Mouse (Mus musculus) embryonic fibroblast, embryonic 13.5 days (primary cell): ENCODE measurements around the gene Trmt44. TPM values are rescaled to one million over a fixed set of nuclear protein-coding genes. Genes with fewer than 3 reads are reported as not detected.

Experiments
- H3K27ac ChIP-seq: 2 replicates; pipeline ENCODE4 v1.5.1; 2012; ENCODE audit warnings: low read length, control low read depth, inconsistent platforms; ENCODE audit not compliant: insufficient read depth
- H3K4me1 ChIP-seq: 2 replicates; pipeline ENCODE4 v1.6.1; 2011; ENCODE audit warnings: low read length; ENCODE audit not compliant: control insufficient read depth, insufficient read depth
- H3K4me3 ChIP-seq: 2 replicates; pipeline ENCODE4 v1.5.1; 2011; ENCODE audit warnings: mild to moderate bottlenecking, control low read depth, low read length; ENCODE audit not compliant: insufficient read depth
- CTCF ChIP-seq: IDR thresholded peaks from 2 replicates; pipeline ENCODE4 v1.5.1; 2011; ENCODE audit warnings: mild to moderate bottlenecking, control low read depth, low read length, moderate library complexity, borderline replicate concordance; ENCODE audit not compliant: insufficient read depth
- POLR2A ChIP-seq: IDR thresholded peaks from 2 replicates; pipeline ENCODE4 v1.6.1; 2011; ENCODE audit warnings: low read depth, mild to moderate bottlenecking, control low read depth, low read length, moderate library complexity
- polyA plus RNA-seq: library from polyadenylated mRNA; stranded (reverse); fragments of >200 nt; gene quantifications from 2 replicates; pipeline ENCODE4 v1.2.4, GENCODE M21; 2011; ENCODE audit warnings: low read depth; ENCODE audit not compliant: missing spikeins, insufficient read length

The Trmt44 gene
- polyA plus RNA-seq: 5.5 and 5.6 TPM in 2 replicates

DNA sequence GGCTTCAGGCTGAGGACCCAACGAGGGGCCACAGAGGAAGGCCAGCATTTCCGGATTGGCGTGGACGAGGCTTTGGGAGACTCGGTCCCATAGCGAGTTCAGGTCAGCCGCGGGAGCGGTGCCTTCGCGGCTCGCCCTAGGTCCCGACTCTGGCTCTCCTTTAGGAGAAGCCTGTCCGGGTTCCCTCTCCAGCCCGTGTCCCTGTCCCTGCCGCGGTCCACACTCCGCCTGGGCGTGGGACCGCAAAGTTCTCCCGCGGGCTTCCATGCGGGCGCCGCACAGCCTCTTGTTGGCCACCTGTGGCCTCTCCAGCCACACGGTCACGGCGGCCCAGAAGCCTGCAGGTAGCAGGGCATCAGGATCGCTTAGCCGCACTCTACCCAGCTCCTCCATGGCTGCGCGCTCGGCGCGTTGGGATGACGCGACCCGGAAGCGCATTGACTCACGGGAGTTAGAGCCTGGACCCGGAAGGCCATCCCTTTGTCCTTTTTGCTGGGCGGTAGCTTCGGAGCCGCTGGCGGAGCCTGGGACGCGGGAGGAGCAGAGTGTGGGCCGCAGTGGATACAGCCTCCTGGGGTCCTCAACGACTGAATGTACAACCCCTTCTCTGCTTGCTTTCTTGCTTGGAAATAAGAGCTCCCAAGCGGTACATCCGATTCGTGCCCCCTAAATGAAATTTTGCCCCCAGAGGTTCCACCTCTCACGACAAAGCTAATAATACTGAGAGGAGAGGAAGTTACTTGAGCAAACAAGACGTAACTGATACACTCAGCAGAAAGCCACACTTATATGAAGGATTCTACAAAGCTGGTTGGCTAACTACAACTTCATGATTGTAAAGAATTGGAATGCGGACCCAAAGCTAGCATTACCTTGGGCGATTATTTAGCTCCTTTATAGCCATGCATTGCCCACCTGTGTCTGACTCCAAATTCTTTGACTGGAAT, at the start of gene Trmt44:
Trmt44 (minus strand) TSS at position 418 of the 947 bp plus-strand sequence.
- Histone ChIP-seq H3K4me3 (peak within 1 kb of the TSS; percentile 82), H3K27ac (peak within 1 kb of the TSS; percentile 56), H3K4me1 (0 out of 2 replicates have a peak, but pooled peaks cover 4% of the 10 kb centered on the region)
- TF ChIP-seq POLR2A: peak; percentile 89
- no peak for TF ChIP-seq CTCF

DNA sequence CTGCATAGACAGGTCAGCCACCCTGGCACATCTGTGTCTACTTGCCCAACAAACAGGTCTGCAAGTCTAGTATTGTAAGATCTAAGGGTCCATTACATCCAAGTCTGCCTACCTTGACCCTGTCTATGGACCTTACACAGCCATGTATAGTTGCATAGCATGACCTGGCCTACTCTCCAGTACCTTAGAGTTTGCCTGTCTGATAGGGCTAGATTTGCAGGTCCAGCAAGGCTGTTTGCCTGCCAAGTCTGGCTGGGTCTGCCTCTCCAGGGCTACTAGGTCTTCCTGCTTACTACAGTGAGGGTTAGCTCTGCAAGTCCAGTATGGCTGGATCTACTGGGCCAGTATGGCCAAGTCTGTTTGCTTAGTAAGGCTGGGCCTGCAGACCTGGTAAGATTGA, 49.0 kb upstream of the Trmt44 start:
- Histone ChIP-seq H3K4me3 (no peak overlapping the region), H3K4me1 (no peaks in the 10 kb centered on the region), H3K27ac (no peak overlapping the region)
- TF ChIP-seq CTCF: no peak
- TF ChIP-seq POLR2A: no peak

DNA sequence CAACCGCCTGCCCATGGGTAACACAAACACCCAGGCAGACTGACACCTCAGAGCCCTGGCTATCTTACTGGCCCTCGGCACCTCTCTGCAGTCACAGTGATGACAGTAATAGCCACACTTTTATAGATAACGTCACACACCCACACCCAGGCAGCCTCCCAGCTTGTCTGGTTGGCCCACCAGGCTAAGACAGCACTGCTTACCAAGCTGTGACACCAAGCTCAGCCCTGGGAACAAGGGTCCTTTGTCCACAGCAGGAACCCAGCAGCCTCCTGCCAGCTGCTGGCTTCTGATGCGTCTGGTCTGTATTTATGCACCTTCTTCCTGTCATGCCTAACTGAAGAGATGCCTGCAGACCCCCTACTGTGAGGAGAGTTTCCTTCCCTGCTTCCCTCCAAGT, 46.2 kb upstream of the Trmt44 start:
- Histone ChIP-seq H3K27ac (no peak overlapping the region), H3K4me1 (peaks cover 6% of the 10 kb centered on the region; the same call in 1 of the 2 replicates), H3K4me3 (no peak overlapping the region)
- TF ChIP-seq CTCF: no peak
- TF ChIP-seq POLR2A: no peak

GRCm38 (mm10) chr5:35616943-35617342, 42.1 kb upstream of the Trmt44 start:
- Histone ChIP-seq H3K4me1 (peaks cover 6% of the 10 kb centered on the region; the same call in 1 of the 2 replicates), H3K27ac (peak overlapping the region; percentile 63), H3K4me3 (no peak overlapping the region)
- TF ChIP-seq CTCF (no peak), POLR2A (no peak)

- Histone ChIP-seq H3K27ac (no peak overlapping the region), H3K4me1 (peaks cover 11% of the 10 kb centered on the region), H3K4me3 (no peak overlapping the region)
- TF ChIP-seq CTCF: no peak
- no peak for TF ChIP-seq POLR2A
These were observed 37.9 kb upstream of the Trmt44 start for GRCm38 (mm10) chr5:35612722-35613121.

- Histone ChIP-seq H3K4me1 (peaks cover 7% of the 10 kb centered on the region), H3K27ac (no peak overlapping the region), H3K4me3 (no peak overlapping the region)
- TF ChIP-seq POLR2A: no peak
- TF ChIP-seq CTCF: no peak
These were observed 37.0 kb upstream of the Trmt44 start for GRCm38 (mm10) chr5:35611900-35612299.

DNA sequence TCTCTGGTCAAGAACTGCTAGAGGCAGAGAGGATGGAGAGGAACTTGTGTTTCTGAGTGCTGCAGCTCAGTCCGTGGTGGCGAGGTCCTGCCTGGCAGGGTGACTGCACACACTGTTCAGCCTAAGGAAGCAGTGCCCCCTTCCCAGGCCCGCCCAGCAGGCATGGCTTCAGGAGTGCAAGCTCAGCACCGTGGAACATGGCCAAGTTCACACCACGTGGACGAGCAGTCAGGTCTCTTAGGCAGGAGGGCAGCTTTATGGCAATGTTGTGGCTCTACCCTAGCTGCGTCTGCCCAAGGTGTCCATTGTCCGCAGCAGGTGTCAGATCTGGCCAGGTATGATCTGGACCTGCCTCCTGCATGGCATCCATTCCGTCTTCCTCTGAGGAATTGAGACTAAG, 36.3 kb upstream of the Trmt44 start:
- H3K27ac ChIP-seq: no peak overlapping the region
- H3K4me1 ChIP-seq: peaks cover 7% of the 10 kb centered on the region
- H3K4me3 ChIP-seq: no peak overlapping the region
- TF ChIP-seq POLR2A (no peak), CTCF (no peak)

DNA sequence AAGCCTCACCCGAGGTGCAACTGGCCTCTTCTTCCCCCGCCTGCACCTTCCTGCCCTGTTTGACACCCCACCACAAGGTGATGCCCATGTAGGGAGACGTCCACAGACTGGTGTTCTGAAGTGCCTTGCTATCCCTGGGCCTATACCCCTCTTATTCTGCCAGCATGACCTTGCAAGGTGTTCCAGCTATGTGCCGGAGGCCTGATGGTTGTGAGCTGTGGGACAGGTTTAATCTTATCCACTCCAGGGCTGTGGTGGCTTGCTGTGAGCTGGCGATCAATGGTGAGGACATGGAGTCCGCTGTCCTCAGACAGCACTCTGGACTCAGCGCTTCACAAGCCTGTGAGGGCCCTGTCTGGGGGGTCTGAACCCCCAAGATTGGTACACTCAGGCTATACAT, 35.5 kb upstream of the Trmt44 start:
- TF ChIP-seq CTCF (no peak), POLR2A (no peak)
- Histone ChIP-seq H3K4me3 (no peak overlapping the region), H3K4me1 (peaks cover 7% of the 10 kb centered on the region), H3K27ac (no peak overlapping the region)

DNA sequence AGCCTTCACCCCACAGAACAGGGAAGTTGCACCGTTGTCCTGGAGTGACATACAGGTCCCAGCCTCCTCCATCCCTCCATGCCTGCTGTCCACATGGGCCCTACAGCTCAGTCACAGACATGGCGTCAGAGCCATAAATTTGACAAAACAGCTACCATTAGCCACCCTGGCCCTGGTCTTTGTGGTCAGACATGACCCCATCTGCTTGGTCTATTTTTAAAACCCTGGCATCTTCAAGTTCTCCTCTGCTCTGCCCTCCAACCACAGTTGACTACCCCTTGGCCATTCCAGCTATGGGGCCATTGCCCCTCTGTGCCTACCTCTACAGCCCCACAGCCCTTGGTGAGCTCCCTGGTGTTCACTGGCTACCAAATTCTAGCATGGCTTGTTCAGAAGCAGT, 35.1 kb upstream of the Trmt44 start:
- no peak for TF ChIP-seq CTCF
- TF ChIP-seq POLR2A: no peak
- H3K27ac ChIP-seq: no peak overlapping the region
- peaks cover 7% of the 10 kb centered on the region for H3K4me1 ChIP-seq
- no peak overlapping the region for H3K4me3 ChIP-seq

- Histone ChIP-seq H3K4me3 (no peak overlapping the region), H3K27ac (no peak overlapping the region), H3K4me1 (peaks cover 7% of the 10 kb centered on the region)
- TF ChIP-seq POLR2A (no peak), CTCF (no peak)
These were observed 34.5 kb upstream of the Trmt44 start for GRCm38 (mm10) chr5:35609381-35609780.
